Mouse (Mus musculus): ENCODE data around the gene Tcaf2. TPM values are rescaled to one million over a fixed set of nuclear protein-coding genes. Genes with fewer than 3 reads are reported as not detected.

Tcaf2 gene
- polyA plus RNA-seq, 1 experiment from 2014 or later, result 3.7 TPM

DNA sequence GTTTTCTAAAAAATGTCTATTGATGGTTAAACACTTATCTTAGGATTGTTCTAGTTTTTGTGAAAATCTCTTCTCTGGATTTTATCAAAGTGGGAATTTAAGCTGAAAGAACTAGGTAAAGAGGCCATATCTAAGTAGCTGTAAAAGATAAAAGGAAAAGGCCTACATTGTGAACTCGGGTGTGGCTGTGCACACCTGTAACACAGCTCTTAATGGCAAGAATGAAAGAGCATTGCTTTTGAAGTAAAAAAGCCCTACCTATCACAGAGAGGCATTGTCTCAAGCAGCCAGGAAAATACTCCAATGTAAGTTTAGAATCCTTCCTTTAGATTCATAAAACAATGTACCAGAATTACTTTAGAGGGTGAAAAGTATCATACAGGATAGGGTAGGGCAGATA, 26.7 kb upstream of the Tcaf2 start:
- Histone ChIP-seq H3K27me3 (ENCODE audit: insufficient read depth, low read length) (no peaks in the 10 kb centered on the region), H3K36me3 (ENCODE audit: insufficient read depth) (peaks cover 67% of the 10 kb centered on the region), H3K27ac (ENCODE audit: low read depth) (no peak overlapping the region), H3K4me2 (no peak overlapping the region), H3K9me3 (ENCODE audit: low read depth, low read length) (no peaks in the 10 kb centered on the region), H3K9ac (no peak overlapping the region), H3K4me3 (ENCODE audit: low read depth, low read length) (no peak overlapping the region), H3K4me1 (ENCODE audit: insufficient read depth) (no peaks in the 10 kb centered on the region)
- WGBS, result 81% methylated on average over 1 of the region's 1 CpGs
- DNase-seq (no peak), ATAC-seq (ENCODE audit: insufficient read depth) (no peak)
- TF ChIP-seq CTCF (IDR thresholded peaks at IDR 0.05; ENCODE audit: low read depth), result no peak

DNA sequence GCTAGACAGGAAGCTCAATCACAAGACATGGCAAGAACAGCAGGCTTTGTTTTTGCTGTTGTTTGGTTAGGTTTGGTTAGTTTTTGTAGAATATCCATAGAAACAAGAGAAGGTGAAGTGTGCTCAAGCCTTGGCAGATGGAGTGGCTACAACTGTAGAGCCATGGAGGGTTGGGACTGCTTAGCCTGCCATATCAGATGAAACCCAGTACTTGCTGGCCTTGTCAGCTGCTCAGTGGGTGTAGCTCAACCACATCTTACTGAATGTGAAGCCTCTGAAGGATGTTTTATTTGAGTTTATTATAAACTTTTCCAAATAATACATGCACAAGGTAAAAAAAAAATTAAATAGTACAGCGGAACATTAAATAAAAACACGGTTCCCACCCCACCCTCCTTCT, 22.7 kb upstream of the Tcaf2 start:
- 91% methylated on average over 2 of the region's 2 CpGs for WGBS
- DNase-seq, result no peak
- Histone ChIP-seq H3K4me3 (ENCODE audit: low read depth, low read length) (no peak overlapping the region), H3K9me3 (ENCODE audit: low read depth, low read length) (no peaks in the 10 kb centered on the region), H3K4me1 (ENCODE audit: insufficient read depth) (no peaks in the 10 kb centered on the region), H3K27me3 (ENCODE audit: insufficient read depth, low read length) (no peaks in the 10 kb centered on the region), H3K4me2 (no peak overlapping the region), H3K9ac (no peak overlapping the region), H3K27ac (ENCODE audit: low read depth) (no peak overlapping the region), H3K36me3 (ENCODE audit: insufficient read depth) (peaks cover 27% of the 10 kb centered on the region)
- no peak for ATAC-seq (ENCODE audit: insufficient read depth)
- TF ChIP-seq CTCF (IDR thresholded peaks at IDR 0.05; ENCODE audit: low read depth), result no peak

DNA sequence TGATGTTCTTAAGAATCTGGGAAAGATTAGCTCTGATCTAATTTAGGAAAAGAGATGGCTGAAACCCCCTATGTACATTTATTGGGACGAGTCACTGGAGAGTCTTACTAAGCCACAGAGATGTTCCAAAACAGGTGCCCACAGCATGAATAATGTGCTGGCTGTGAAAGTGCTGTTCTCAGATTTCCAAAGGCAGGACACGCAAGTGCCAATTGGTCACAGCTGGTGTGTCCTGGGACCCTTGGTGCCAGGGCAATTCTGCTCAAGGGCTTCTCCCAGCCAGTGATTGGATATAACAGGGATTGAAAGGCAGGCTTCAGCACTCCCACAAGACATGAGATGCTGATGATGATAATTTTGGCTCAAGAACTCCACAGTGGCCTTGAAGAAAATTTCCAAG, 16.7 kb upstream of the Tcaf2 start:
- ATAC-seq (ENCODE audit: insufficient read depth), result no peak
- no peak for DNase-seq
- Histone ChIP-seq H3K27me3 (ENCODE audit: insufficient read depth, low read length) (no peaks in the 10 kb centered on the region), H3K9ac (no peak overlapping the region), H3K4me1 (ENCODE audit: insufficient read depth) (no peaks in the 10 kb centered on the region), H3K4me3 (ENCODE audit: low read depth, low read length) (no peak overlapping the region), H3K27ac (ENCODE audit: low read depth) (no peak overlapping the region), H3K4me2 (no peak overlapping the region), H3K36me3 (ENCODE audit: insufficient read depth) (no peaks in the 10 kb centered on the region), H3K9me3 (ENCODE audit: low read depth, low read length) (no peaks in the 10 kb centered on the region)
- no peak for TF ChIP-seq CTCF (IDR thresholded peaks at IDR 0.05; ENCODE audit: low read depth)
- WGBS, result 54% methylated on average over 2 of the region's 2 CpGs

DNA sequence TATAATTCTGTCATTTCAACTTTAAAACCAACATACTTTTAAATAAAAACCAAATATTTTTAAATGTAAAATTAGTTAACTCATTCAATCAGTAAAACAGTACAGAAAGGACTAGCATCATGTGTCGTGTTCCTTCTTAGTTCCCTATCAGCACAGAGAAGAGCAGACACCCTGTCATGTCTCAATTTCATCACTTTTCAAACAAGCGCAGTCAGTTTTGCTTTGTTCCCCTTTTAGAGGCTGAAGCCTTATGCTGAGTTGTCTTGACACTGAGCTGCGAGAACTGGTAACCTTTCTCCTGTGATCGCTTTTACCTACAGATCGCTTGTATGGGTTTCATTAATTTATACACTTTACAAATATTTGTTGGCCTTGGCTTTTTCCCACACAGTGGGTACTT, 10.7 kb downstream of the Tcaf2 start:
- Histone ChIP-seq H3K4me1 (ENCODE audit: insufficient read depth) (no peaks in the 10 kb centered on the region), H3K27me3 (ENCODE audit: insufficient read depth, low read length) (no peaks in the 10 kb centered on the region), H3K9me3 (ENCODE audit: low read depth, low read length) (no peaks in the 10 kb centered on the region), H3K27ac (ENCODE audit: low read depth) (no peak overlapping the region), H3K36me3 (ENCODE audit: insufficient read depth) (no peaks in the 10 kb centered on the region), H3K4me3 (ENCODE audit: low read depth, low read length) (no peak overlapping the region), H3K4me2 (no peak overlapping the region), H3K9ac (no peak overlapping the region)
- no peak for TF ChIP-seq CTCF (IDR thresholded peaks at IDR 0.05; ENCODE audit: low read depth)
- DNase-seq, result no peak
- ATAC-seq (ENCODE audit: insufficient read depth), result no peak
- WGBS, result 78% methylated on average over 5 of the region's 5 CpGs

DNA sequence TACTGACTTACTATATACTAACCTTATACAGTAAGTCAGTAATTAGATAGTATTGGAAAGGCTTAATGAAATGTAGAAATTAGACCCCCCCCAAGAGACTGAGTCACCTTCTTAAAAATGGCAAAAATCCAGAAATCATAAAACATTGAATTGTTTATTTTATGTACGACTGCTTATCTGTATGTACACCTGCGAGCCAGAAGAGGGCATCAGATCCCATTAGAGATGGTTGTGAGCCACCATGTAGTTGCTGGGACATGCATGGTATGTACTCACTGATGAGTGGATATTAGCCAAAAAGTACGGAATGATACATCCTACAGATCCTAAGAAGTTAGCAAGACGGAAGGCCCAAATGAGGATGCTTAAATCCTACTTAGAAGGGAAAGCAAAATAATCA, 13.7 kb downstream of the Tcaf2 start:
- ATAC-seq (ENCODE audit: insufficient read depth) (no peak), DNase-seq (no peak)
- Histone ChIP-seq H3K27me3 (ENCODE audit: insufficient read depth, low read length) (no peaks in the 10 kb centered on the region), H3K36me3 (ENCODE audit: insufficient read depth) (no peaks in the 10 kb centered on the region), H3K4me1 (ENCODE audit: insufficient read depth) (no peaks in the 10 kb centered on the region), H3K4me2 (no peak overlapping the region), H3K9me3 (ENCODE audit: low read depth, low read length) (no peaks in the 10 kb centered on the region), H3K9ac (no peak overlapping the region), H3K27ac (ENCODE audit: low read depth) (no peak overlapping the region), H3K4me3 (ENCODE audit: low read depth, low read length) (no peak overlapping the region)
- WGBS, result 56% methylated on average over 4 of the region's 4 CpGs
- TF ChIP-seq CTCF (IDR thresholded peaks at IDR 0.05; ENCODE audit: low read depth), result peak; percentile 22

DNA sequence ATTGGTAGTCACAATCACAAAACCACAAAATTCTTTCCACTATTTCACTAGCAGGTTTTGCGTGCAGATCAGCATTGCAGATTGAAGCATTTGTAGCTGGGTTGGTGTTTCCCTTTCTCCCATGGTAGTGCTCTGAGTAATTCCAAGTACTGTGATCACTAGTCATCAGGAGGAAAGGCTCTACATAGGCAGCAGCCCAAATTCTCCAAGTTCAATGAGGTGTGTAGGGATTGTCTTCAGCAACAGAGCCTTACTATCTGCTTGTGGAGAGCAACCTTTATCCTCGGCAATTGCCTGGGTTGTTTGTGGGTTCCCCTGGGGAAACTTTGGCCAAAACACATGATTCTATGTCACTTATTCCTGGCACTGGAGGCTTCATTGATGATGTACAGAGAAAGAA, 28.1 kb downstream of the Tcaf2 start:
- H3K9ac ChIP-seq, result no peak overlapping the region
- TF ChIP-seq CTCF (IDR thresholded peaks at IDR 0.05; ENCODE audit: low read depth), result no peak
- no peak overlapping the region for H3K4me3 ChIP-seq (ENCODE audit: low read depth, low read length)
- no peaks in the 10 kb centered on the region for H3K36me3 ChIP-seq (ENCODE audit: insufficient read depth)
- DNase-seq (no peak), ATAC-seq (ENCODE audit: insufficient read depth) (no peak)
- H3K27me3 ChIP-seq (ENCODE audit: insufficient read depth, low read length), result no peaks in the 10 kb centered on the region
- H3K4me1 ChIP-seq (ENCODE audit: insufficient read depth), result no peaks in the 10 kb centered on the region
- no peak overlapping the region for H3K4me2 ChIP-seq
- no peak overlapping the region for H3K27ac ChIP-seq (ENCODE audit: low read depth)
- H3K9me3 ChIP-seq (ENCODE audit: low read depth, low read length), result no peaks in the 10 kb centered on the region
- WGBS, result 89% methylated on average over 2 of the region's 2 CpGs

DNA sequence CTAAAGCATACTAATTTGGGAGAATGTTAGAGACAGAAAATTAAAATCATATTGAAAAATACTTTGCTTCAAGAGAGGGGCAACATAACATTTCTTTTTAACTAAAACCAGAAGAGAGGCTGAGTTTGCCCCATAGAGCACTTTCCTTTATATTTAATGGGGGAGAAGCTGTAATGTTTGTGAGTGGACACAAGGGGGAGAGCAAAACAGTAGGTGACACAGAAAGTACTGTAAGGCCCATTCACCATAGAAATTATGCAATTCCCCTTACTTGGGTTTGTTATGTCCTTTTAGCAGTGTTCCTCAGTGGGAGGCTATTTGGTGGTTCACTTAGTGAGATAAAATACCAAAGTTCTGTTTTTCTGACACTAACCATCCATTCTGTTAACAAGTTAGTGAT, 32.8 kb downstream of the Tcaf2 start:
- no peak overlapping the region for H3K4me3 ChIP-seq (ENCODE audit: low read depth, low read length)
- H3K9ac ChIP-seq, result no peak overlapping the region
- no peaks in the 10 kb centered on the region for H3K36me3 ChIP-seq (ENCODE audit: insufficient read depth)
- H3K4me2 ChIP-seq, result no peak overlapping the region
- DNase-seq (peak; percentile 50), ATAC-seq (ENCODE audit: insufficient read depth) (no peak)
- no peaks in the 10 kb centered on the region for H3K9me3 ChIP-seq (ENCODE audit: low read depth, low read length)
- no peaks in the 10 kb centered on the region for H3K4me1 ChIP-seq (ENCODE audit: insufficient read depth)
- TF ChIP-seq CTCF (IDR thresholded peaks at IDR 0.05; ENCODE audit: low read depth), result peak; percentile 63
- no peaks in the 10 kb centered on the region for H3K27me3 ChIP-seq (ENCODE audit: insufficient read depth, low read length)
- H3K27ac ChIP-seq (ENCODE audit: low read depth), result no peak overlapping the region

DNA sequence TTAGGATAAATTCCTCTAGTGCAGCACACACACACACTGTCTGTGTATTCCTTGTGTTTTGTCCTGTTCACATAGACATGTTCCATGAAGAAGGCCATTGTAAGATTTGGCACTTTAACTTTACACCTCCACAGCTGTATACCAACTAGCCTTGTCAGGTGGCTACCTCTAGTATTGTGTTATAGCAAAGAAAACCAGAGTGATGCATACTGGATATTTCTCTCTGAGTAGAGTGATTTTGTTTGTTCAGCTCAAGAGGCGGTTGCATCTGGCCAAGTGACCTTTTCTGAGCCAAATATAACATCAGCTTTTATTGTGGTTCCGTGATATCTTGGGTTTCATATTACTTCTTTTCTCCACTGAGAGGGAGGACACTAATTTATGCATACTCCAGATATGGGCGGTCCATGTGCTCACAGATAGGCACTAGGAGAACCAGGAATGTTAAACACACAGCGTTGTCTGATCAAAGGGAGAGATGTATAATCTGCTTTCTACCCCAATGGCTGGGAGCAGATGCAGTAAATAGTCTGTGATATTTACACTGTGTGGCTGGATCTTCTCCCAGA, 34.0 kb downstream of the Tcaf2 start:
- ATAC-seq (ENCODE audit: insufficient read depth) (peak; percentile 89), DNase-seq (peak; percentile 58)
- 26% methylated on average over 4 of the region's 4 CpGs for WGBS
- Histone ChIP-seq H3K27me3 (ENCODE audit: insufficient read depth, low read length) (no peaks in the 10 kb centered on the region), H3K4me2 (no peak overlapping the region), H3K27ac (ENCODE audit: low read depth) (no peak overlapping the region), H3K9me3 (ENCODE audit: low read depth, low read length) (no peaks in the 10 kb centered on the region), H3K36me3 (ENCODE audit: insufficient read depth) (no peaks in the 10 kb centered on the region), H3K4me1 (ENCODE audit: insufficient read depth) (no peaks in the 10 kb centered on the region), H3K4me3 (ENCODE audit: low read depth, low read length) (no peak overlapping the region), H3K9ac (no peak overlapping the region)
- no peak for TF ChIP-seq CTCF (IDR thresholded peaks at IDR 0.05; ENCODE audit: low read depth)
